Mouse (Mus musculus) myocyte (in vitro differentiated cells): Measurements from ENCODE around the gene H2-Oa. TPM values are rescaled to one million over a fixed set of nuclear protein-coding genes. Genes with fewer than 3 reads are reported as not detected.

Experiments used
- H3K27me3 ChIP-seq: one replicate; pipeline ENCODE4 v1.6.1; 2011; ENCODE audit not compliant: control insufficient read depth, insufficient read depth, insufficient read length
- H3K36me3 ChIP-seq: one replicate; pipeline ENCODE4 v1.6.1; 2011; ENCODE audit not compliant: control insufficient read depth, insufficient read depth
- H3K4me2 ChIP-seq: one replicate; pipeline ENCODE4 v1.6.1; 2011; ENCODE audit warnings: low read depth, control low read depth
- H3K4me3 ChIP-seq: one replicate; pipeline ENCODE4 v1.5.1; 2011; ENCODE audit warnings: mild to moderate bottlenecking, control low read depth, moderate library complexity
- H3K79me2 ChIP-seq: one replicate; pipeline ENCODE4 v1.6.1; 2011; ENCODE audit not compliant: control insufficient read depth, insufficient read depth
- H3ac ChIP-seq: one replicate; pipeline ENCODE4 v1.6.1; 2011; ENCODE audit not compliant: control insufficient read depth, insufficient read length
- CEBPB ChIP-seq: IDR thresholded peaks from 2 replicates; pipeline ENCODE4 v1.6.1; 2011; ENCODE audit warnings: mild to moderate bottlenecking, moderate library complexity; ENCODE audit not compliant: poor library complexity, insufficient read depth, severe bottlenecking
- E2F4 ChIP-seq: IDR thresholded peaks from one replicate; pipeline ENCODE4 v1.6.1; 2011; ENCODE audit warnings: mild to moderate bottlenecking, control low read depth, moderate library complexity; ENCODE audit not compliant: insufficient read depth
- MAX ChIP-seq: IDR thresholded peaks from one replicate; pipeline ENCODE4 v1.6.1; 2011; ENCODE audit warnings: low read depth, mild to moderate bottlenecking, control low read depth
- MYOD1 ChIP-seq, 3 experiments: IDR thresholded peaks; one replicate each; pipeline ENCODE4 v1.6.1; 2011; ENCODE audit warnings: control low read depth in 2 of 3, low read depth in 2 of 3, mild to moderate bottlenecking in 2 of 3, moderate library complexity in 1 of 3; ENCODE audit not compliant: insufficient read length in 2 of 3, control insufficient read depth in 1 of 3
- MYOG ChIP-seq, 3 experiments: IDR thresholded peaks; one replicate each; pipeline ENCODE4 v1.6.1; 2011; ENCODE audit warnings: control low read depth in 2 of 3, low read depth in 2 of 3, mild to moderate bottlenecking in 2 of 3; ENCODE audit not compliant: insufficient read length in 2 of 3, control insufficient read depth in 1 of 3, insufficient read depth in 1 of 3
- POLR2A ChIP-seq: IDR thresholded peaks from one replicate; pipeline ENCODE4 v1.6.1; 2011; ENCODE audit warnings: low read depth, mild to moderate bottlenecking, control low read depth, moderate library complexity; ENCODE audit not compliant: insufficient read length
- POLR2AphosphoS2 ChIP-seq: IDR thresholded peaks from one replicate; pipeline ENCODE4 v1.6.1; 2011; ENCODE audit warnings: low read depth, control low read depth; ENCODE audit not compliant: insufficient read length
- REST ChIP-seq: IDR thresholded peaks from one replicate; pipeline ENCODE4 v1.6.1; 2011; ENCODE audit warnings: mild to moderate bottlenecking, control low read depth, moderate library complexity; ENCODE audit not compliant: insufficient read depth, insufficient read length
- SRF ChIP-seq: IDR thresholded peaks from one replicate; pipeline ENCODE4 v1.6.1; 2011; ENCODE audit warnings: low read depth; ENCODE audit not compliant: control insufficient read depth, insufficient read length
- TCF12 ChIP-seq: IDR thresholded peaks from one replicate; pipeline ENCODE4 v1.6.1; 2011; ENCODE audit warnings: mild to moderate bottlenecking, control low read depth; ENCODE audit not compliant: poor library complexity, insufficient read depth, severe bottlenecking
- TCF3 ChIP-seq: IDR thresholded peaks from one replicate; pipeline ENCODE4 v1.6.1; 2011; ENCODE audit warnings: low read depth, control low read depth; ENCODE audit not compliant: insufficient read length
- USF1 ChIP-seq: IDR thresholded peaks from one replicate; pipeline ENCODE4 v1.6.1; 2011; ENCODE audit warnings: low read depth, mild to moderate bottlenecking, control low read depth, moderate library complexity
- polyA plus RNA-seq: library from polyadenylated mRNA; unstranded; fragments of >200 nt; fragmentation: generic; extraction: Trizol; gene quantifications from one replicate; pipeline ENCODE4 v1.2.1, GENCODE M21; 2012; ENCODE audit warnings: missing spikeins

H2-Oa gene
- polyA plus RNA-seq, 1 experiment, result 0.07 TPM

GRCm38 (mm10) chr17:34093199-34093874 is 1.2 kb downstream of the H2-Oa start:
- H3K4me2 ChIP-seq, result peak overlapping the region; percentile 18
- H3K36me3 ChIP-seq, result no peaks in the 10 kb centered on the region
- no peak overlapping the region for H3ac ChIP-seq
- no peaks in the 10 kb centered on the region for H3K27me3 ChIP-seq
- H3K79me2 ChIP-seq, result no peaks in the 10 kb centered on the region
- TF ChIP-seq CEBPB (no peak), REST (no peak), MYOD1 (IDR thresholded peaks at IDR 0.05; ENCODE audit: control insufficient read depth in 1 of 3, insufficient read length in 2 of 3, low read depth in 2 of 3) (no peak), E2F4 (no peak), MYOG (IDR thresholded peaks at IDR 0.05; ENCODE audit: control insufficient read depth in 1 of 3, insufficient read depth in 1 of 3, insufficient read length in 2 of 3, low read depth in 2 of 3) (no peak), POLR2A (no peak), POLR2AphosphoS2 (no peak), TCF12 (no peak), SRF (no peak), TCF3 (no peak), USF1 (no peak), MAX (no peak)
- no peak overlapping the region for H3K4me3 ChIP-seq

GRCm38 (mm10) chr17:34094283-34095035 is 2.3 kb downstream of the H2-Oa start:
- no peaks in the 10 kb centered on the region for H3K79me2 ChIP-seq
- H3ac ChIP-seq, result no peak overlapping the region
- H3K27me3 ChIP-seq, result no peaks in the 10 kb centered on the region
- no peak overlapping the region for H3K4me3 ChIP-seq
- TF ChIP-seq MYOG (IDR thresholded peaks at IDR 0.05; ENCODE audit: control insufficient read depth in 1 of 3, insufficient read depth in 1 of 3, insufficient read length in 2 of 3, low read depth in 2 of 3) (no peak), TCF3 (no peak), CEBPB (no peak)
- H3K36me3 ChIP-seq, result no peaks in the 10 kb centered on the region
- no peak overlapping the region for H3K4me2 ChIP-seq

- Histone ChIP-seq H3K4me2 (no peak overlapping the region), H3K4me3 (no peak overlapping the region), H3K27me3 (no peaks in the 10 kb centered on the region), H3ac (no peak overlapping the region), H3K79me2 (no peaks in the 10 kb centered on the region), H3K36me3 (no peaks in the 10 kb centered on the region)
- no peak for TF ChIP-seq USF1
- TF ChIP-seq POLR2A, result no peak
- TF ChIP-seq E2F4, result no peak
- TF ChIP-seq CEBPB, result no peak
- no peak for TF ChIP-seq MAX
- no peak for TF ChIP-seq REST
- no peak for TF ChIP-seq POLR2AphosphoS2
- TF ChIP-seq SRF, result no peak
- TF ChIP-seq TCF3, result no peak
- TF ChIP-seq MYOD1 (IDR thresholded peaks at IDR 0.05; ENCODE audit: control insufficient read depth in 1 of 3, insufficient read length in 2 of 3, low read depth in 2 of 3), result no peak
- no peak for TF ChIP-seq MYOG (IDR thresholded peaks at IDR 0.05; ENCODE audit: control insufficient read depth in 1 of 3, insufficient read depth in 1 of 3, insufficient read length in 2 of 3, low read depth in 2 of 3)
- no peak for TF ChIP-seq TCF12
Measured at GRCm38 (mm10) chr17:34096497-34097010, 4.4 kb downstream of the H2-Oa start.

GRCm38 (mm10) chr17:34097272-34097671 is 5.1 kb downstream of the H2-Oa start:
- Histone ChIP-seq H3K4me3 (no peak overlapping the region), H3K27me3 (no peaks in the 10 kb centered on the region), H3K36me3 (no peaks in the 10 kb centered on the region), H3K79me2 (no peaks in the 10 kb centered on the region), H3ac (no peak overlapping the region), H3K4me2 (no peak overlapping the region)
- TF ChIP-seq TCF12 (no peak), REST (no peak), MYOG (IDR thresholded peaks at IDR 0.05; ENCODE audit: control insufficient read depth in 1 of 3, insufficient read depth in 1 of 3, insufficient read length in 2 of 3, low read depth in 2 of 3) (no peak), POLR2AphosphoS2 (no peak), USF1 (no peak), MYOD1 (IDR thresholded peaks at IDR 0.05; ENCODE audit: control insufficient read depth in 1 of 3, insufficient read length in 2 of 3, low read depth in 2 of 3) (no peak), MAX (no peak), TCF3 (no peak), SRF (no peak)
